Mouse (Mus musculus) adrenal gland, postnatal 0 days (tissue): ENCODE results near the gene Olfr1230. TPM values are rescaled to one million over a fixed set of nuclear protein-coding genes. Genes with fewer than 3 reads are reported as not detected.

Experiments used
- polyA plus RNA-seq: library from polyadenylated mRNA; unstranded; fragments of >200 nt; fragmentation: Nextera tagmentation; extraction: Ambion mirVana; gene quantifications from 2 replicates; pipeline ENCODE4 v1.2.1, GENCODE M21; 2015

Gene Olfr1230
- not detected in 2 replicates for polyA plus RNA-seq

DNA sequence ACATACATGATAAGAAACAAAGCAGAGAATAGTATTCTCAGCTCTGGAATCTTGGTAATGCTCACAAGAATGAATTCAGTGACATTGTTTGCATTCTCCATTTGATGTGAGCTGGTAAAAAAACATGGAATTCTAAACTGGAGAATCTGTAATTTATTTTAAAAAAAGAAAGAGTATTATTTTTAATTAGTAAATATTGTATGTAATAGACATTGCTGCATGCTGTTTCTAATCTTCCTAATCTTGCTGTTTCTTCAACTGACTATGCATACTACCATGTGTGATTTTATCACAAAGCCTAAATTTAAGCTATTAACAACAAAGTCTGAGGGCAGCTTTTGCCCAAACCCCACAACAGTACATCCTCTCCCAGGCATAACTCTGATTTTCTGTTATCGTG lies at the start of gene Olfr1230:
TSS of gene Olfr1230 (minus strand) at position 101 of the 400 bp plus-strand sequence.

DNA sequence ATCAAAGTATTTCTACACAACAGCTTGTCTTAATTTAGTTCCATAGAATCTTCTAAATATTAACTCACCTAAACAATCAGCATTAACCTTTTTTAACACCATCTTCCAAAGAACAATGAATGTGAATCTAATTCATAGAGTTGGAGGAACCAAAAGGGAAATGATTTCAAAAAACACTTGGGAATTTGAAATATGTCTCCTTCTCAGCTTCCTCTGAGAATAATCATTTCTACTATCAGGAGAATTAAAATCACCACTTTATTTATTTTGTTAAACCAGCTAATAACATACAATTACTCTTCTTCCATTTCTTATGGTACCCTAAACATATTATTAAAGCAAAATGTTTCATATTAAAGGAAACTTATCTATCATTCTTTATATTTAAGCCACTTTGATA lies 45.2 kb upstream of the Olfr1230 start, which contains the start of gene Olfr1233:
TSS of gene Olfr1233 (minus strand) at position 101 of the 400 bp plus-strand sequence.

DNA sequence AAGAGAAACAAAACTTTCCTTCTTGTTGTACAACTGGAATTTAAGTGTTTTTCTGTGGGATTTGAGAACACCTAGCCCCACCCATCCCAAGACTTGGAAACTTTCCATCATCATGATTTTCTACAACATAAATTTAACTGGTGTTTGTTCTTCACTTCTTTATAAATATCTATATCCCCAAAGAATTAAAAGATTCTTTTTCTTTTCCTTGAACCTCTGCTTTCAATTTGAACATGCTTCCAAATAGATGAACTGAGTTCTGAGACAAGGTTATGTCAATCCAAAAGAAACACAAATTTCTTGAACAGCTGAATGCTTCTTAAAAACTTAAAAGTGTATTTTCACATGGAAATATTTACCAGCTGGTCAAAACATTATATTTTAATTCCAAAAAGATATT lies 32.5 kb upstream of the Olfr1230 start, which contains the start of gene Olfr1232:
TSS of gene Olfr1232 (minus strand) at position 101 of the 400 bp plus-strand sequence.

DNA sequence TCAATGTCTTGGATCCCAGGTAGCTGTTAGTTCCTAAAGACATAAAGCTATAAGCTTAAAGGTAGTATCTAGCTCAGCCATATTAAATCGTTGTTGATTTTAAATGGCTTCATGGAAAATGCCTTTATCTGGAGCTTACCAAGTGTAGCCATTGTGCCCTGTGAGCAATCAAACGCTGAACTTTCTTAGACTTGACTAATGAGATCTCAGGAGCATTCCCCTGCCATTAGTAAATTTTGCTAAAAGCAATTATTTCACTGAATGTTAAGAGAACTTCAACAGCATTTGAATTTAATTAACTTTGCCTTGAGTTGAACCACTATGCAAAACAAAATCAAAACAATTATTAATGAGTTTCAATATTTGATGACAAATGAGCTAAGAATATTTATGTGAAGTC lies 9.9 kb upstream of the Olfr1230 start, which contains the start of gene Olfr1231:
TSS of gene Olfr1231 (minus strand) at position 101 of the 400 bp plus-strand sequence.

GRCm38 (mm10) chr2:89287914-89288313 lies 9.2 kb downstream of the Olfr1230 start, which contains the start of gene Olfr1229:
Gene Olfr1229, minus strand, starts transcription at chr2:89288014.

GRCm38 (mm10) chr2:89253962-89254361 lies 43.1 kb downstream of the Olfr1230 start, which contains the start of gene Olfr1228:
Gene Olfr1228, minus strand, starts transcription at chr2:89254062.

Other genes starting within 250 kb of the Olfr1230 start
- not detected in 2 replicates for gene Olfr1218, start 236.1 kb downstream of the Olfr1230 start, polyA plus RNA-seq
- gene Olfr1219, start 213.8 kb downstream of the Olfr1230 start, polyA plus RNA-seq: not detected in 2 replicates
- not detected in 2 replicates for gene Olfr1220, start 190.4 kb downstream of the Olfr1230 start, polyA plus RNA-seq
- gene Olfr1221, start 180.0 kb downstream of the Olfr1230 start, polyA plus RNA-seq: not detected in 2 replicates
- gene Olfr1222, start 164.2 kb downstream of the Olfr1230 start, polyA plus RNA-seq: not detected in 2 replicates
- gene Olfr1223, start 145.7 kb downstream of the Olfr1230 start, polyA plus RNA-seq: not detected in 2 replicates
- gene Olfr1224-ps1, start 133.2 kb downstream of the Olfr1230 start, polyA plus RNA-seq: not detected in 2 replicates
- not detected in 2 replicates for gene Olfr1225, start 122.6 kb downstream of the Olfr1230 start, polyA plus RNA-seq
- not detected in 2 replicates for gene Olfr1226, start 97.2 kb downstream of the Olfr1230 start, polyA plus RNA-seq
- gene Olfr1228, start 43.2 kb downstream of the Olfr1230 start, polyA plus RNA-seq: not detected in 2 replicates
- gene Olfr1229, start 9.3 kb downstream of the Olfr1230 start, polyA plus RNA-seq: not detected in 2 replicates
- gene Olfr1231, start 9.8 kb upstream of the Olfr1230 start, polyA plus RNA-seq: not detected in 2 replicates
- gene Olfr1232, start 32.4 kb upstream of the Olfr1230 start, polyA plus RNA-seq: not detected in 2 replicates
- not detected in 2 replicates for gene Olfr1233, start 45.1 kb upstream of the Olfr1230 start, polyA plus RNA-seq
- gene Olfr1234, start 67.6 kb upstream of the Olfr1230 start, polyA plus RNA-seq: not detected in 2 replicates
- not detected in 2 replicates for gene Olfr1238, start 112.4 kb upstream of the Olfr1230 start, polyA plus RNA-seq
- gene Olfr1239, start 123.1 kb upstream of the Olfr1230 start, polyA plus RNA-seq: not detected in 2 replicates
- not detected in 2 replicates for gene Olfr1240, start 145.7 kb upstream of the Olfr1230 start, polyA plus RNA-seq
- gene Olfr1241, start 189.9 kb upstream of the Olfr1230 start, polyA plus RNA-seq: not detected in 2 replicates
- gene Olfr1242, start 201.1 kb upstream of the Olfr1230 start, polyA plus RNA-seq: not detected in 2 replicates
- not detected in 2 replicates for gene Olfr1243, start 234.2 kb upstream of the Olfr1230 start, polyA plus RNA-seq